Mouse (Mus musculus): ENCODE measurements at regions not wholly inside any gene's neighbourhood (a gene's known extent, or its start where the extent isn't known, plus 50 kb on each side); places are given as distances from the start of the nearest gene placed in this dataset.

- no peaks in the 10 kb centered on the region for H3K27me3 ChIP-seq
- no peak for DNase-seq (ENCODE audit: low read depth, low spot score)
- in situ Hi-C loops (cut with MboI; ENCODE audit: low pct_unique_long_range_greater_than_20kb), result no loop called here
- ChIA-PET POLR2A (no interaction called here), CTCF (no interaction called here)
- TF ChIP-seq CTCF (IDR thresholded peaks at IDR 0.05), result no peak
- no peak for ATAC-seq
Measured at GRCm38 (mm10) chr10:39316533-39316932, 52.1 kb upstream of the Fyn start.

DNA sequence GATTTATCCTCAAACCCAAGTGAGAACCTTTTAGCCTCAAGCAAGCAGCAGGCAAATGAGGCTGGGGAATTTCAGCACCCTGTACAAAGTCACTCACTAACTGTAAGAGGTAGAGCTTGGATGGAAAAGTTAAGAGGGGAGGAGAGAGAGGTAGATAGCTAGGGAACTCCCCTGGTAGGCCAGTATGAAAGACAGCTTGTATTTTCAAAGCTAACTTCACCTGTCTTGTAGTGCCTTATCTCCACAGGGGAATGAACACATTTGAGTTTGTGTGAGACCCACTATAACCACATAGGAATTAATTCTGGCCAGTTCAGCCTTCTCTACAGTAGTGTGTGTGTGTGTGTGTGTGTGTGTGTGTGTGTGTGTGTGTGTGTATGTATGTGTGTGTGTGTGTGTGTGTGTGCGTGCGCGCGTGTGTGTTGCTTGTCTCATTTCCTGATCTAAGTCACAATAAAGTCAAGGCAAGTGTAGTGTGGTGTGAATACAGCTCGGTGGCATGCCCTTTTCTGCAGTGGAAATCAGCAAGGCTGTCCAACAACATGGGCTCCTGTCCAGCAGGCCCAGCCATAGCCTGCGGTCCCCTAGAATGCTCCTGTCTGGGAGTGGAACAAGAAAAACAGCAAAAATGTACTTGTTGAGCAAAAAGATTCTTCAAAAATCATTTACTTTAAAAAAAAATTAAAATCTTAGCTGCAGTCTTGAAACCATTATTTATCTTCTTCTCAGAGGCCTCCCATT, 53.1 kb upstream of the Fyn start:
- H3K27me3 ChIP-seq, result no peaks in the 10 kb centered on the region
- no peak for TF ChIP-seq CTCF (IDR thresholded peaks at IDR 0.05)
- in situ Hi-C loops (cut with MboI; ENCODE audit: low pct_unique_long_range_greater_than_20kb), result no loop called here
- no peak for DNase-seq (ENCODE audit: low read depth, low spot score)
- ATAC-seq, result no peak
- POLR2A ChIA-PET, result no interaction called here
- CTCF ChIA-PET, result no interaction called here

DNA sequence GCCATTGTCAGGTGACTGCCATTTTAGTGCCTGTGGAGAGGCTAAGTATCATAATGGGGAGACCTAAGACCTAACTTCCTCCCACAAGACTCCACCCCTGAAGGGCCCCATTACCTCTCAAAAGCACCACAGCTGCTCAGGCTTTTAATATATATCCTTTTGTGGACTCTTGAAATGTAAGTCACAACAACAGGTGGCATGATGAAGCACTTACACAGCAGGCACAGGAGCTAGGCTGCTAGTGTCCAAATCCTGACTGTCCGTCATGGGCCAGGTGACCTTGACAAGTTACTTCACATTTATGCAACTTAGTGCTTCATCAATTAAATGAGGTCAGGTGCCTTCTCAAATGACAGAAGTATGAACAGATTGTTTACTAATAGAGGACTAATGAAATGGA, 57.2 kb upstream of the Fyn start:
- in situ Hi-C loops (cut with MboI; ENCODE audit: low pct_unique_long_range_greater_than_20kb), result no loop called here
- ChIA-PET CTCF (no interaction called here), POLR2A (no interaction called here)
- DNase-seq (ENCODE audit: low read depth, low spot score) (no peak), ATAC-seq (no peak)
- H3K27me3 ChIP-seq, result no peaks in the 10 kb centered on the region
- TF ChIP-seq CTCF (IDR thresholded peaks at IDR 0.05), result no peak

DNA sequence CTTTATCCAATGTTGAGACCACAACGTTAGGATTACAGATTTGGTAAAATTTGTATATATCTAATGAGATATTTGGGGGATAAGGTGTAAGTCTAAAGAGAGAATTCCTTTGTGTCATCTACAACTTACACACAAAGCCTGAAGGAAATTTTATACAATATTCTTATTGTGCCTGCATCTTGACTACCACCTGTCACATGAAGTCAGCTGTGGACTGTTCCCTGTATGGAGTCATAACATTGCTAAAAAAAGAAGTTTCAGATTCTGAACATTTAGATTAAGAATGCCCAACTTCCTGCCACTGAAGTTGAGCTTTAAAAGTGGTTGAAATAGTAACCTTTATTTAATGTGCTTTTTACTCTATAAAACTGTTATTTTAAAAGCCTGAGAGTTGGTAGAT, 60.1 kb upstream of the Fyn start:
- DNase-seq (ENCODE audit: low read depth, low spot score) (no peak), ATAC-seq (no peak)
- no peaks in the 10 kb centered on the region for H3K27me3 ChIP-seq
- no peak for TF ChIP-seq CTCF (IDR thresholded peaks at IDR 0.05)
- ChIA-PET POLR2A (no interaction called here), CTCF (no interaction called here)
- in situ Hi-C loops (cut with MboI; ENCODE audit: low pct_unique_long_range_greater_than_20kb), result no loop called here

DNA sequence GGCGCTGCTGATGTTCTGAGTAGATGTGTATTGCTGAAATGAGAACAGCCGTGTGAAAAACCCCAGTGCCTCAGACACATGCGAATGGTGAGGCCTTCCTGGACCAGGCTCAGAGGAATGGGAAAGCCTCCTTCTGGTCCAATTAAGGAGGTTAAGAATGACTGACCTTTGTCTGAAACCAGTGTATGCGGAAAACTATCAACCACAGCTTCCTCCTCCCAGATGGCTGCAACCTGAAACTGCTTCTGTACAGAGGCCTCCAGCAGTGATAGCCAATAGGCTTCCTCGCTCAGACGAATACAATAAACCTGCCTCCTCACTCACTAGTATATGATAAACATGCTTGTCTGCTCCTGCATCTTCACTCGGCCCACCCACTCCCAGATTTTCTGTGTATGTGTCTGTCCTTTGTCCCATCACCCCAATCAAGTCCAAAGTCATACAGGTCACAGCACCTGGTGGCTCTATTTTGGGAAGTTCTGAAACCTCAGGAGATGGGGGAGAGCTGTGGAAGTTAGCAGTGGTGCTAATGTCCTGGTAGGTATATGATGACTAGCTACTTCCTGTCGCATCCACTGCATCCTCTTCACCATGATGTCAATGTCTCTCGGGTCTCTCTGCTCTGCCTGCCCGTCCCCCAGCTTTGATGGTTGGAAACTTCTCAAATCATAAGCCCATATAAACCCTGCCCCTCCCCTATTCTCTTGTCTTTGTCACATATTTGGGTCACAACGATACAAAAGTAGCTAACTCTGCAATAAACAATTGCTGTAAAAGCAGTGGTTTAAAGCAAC, 75.8 kb upstream of the Fyn start:
- DNase-seq (ENCODE audit: low read depth, low spot score), result no peak

DNA sequence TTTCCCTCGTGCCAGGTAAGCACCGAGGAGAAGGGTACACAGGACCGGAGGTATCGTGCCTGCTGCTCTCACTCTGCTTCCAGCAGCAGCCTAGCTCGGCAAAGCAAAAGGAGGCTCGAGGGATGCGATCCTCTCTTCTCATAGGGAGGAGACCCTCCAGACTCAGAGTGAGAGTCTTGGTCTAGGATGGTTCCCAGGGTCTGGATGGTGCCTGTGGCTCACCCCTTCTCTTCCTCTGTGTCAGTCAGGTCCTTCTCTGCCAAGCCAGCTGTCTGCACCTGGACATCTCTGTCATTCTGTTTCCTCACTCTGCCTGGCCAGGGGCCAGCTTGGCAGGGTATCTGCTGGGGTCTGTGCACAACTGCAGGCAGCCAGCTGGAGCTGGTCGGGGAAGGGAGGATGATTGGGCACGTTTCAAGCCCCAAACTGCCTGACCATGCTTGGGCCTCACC, 76.9 kb upstream of the Fyn start:
- POLR2A ChIA-PET, result no interaction called here
- no peak for TF ChIP-seq CTCF (IDR thresholded peaks at IDR 0.05)
- CTCF ChIA-PET, result no interaction called here
- no peaks in the 10 kb centered on the region for H3K27me3 ChIP-seq
- DNase-seq (ENCODE audit: low read depth, low spot score), result no peak
- no peak for ATAC-seq
- in situ Hi-C loops (cut with MboI; ENCODE audit: low pct_unique_long_range_greater_than_20kb), result no loop called here

More for the DNA sequence above, 75.8 kb upstream of the Fyn start:
- ATAC-seq, result no peak
- in situ Hi-C loops (cut with MboI; ENCODE audit: low pct_unique_long_range_greater_than_20kb), result no loop called here
- TF ChIP-seq CTCF (IDR thresholded peaks at IDR 0.05), result no peak
- no peaks in the 10 kb centered on the region for H3K27me3 ChIP-seq
- ChIA-PET CTCF (interaction anchor here (1.4 kb wide), 1 partner anchor 33 kb away, joined by 3 read pairs; no protein-coding TSS in a partner anchor), POLR2A (no interaction called here)

GRCm38 (mm10) chr10:39291134-39291746, 77.4 kb upstream of the Fyn start:
- ATAC-seq (no peak), DNase-seq (ENCODE audit: low read depth, low spot score) (no peak)
- in situ Hi-C loops (cut with MboI; ENCODE audit: low pct_unique_long_range_greater_than_20kb), result no loop called here
- CTCF ChIA-PET, result no interaction called here
- POLR2A ChIA-PET, result no interaction called here
- TF ChIP-seq CTCF (IDR thresholded peaks at IDR 0.05), result no peak
- H3K27me3 ChIP-seq, result no peaks in the 10 kb centered on the region

DNA sequence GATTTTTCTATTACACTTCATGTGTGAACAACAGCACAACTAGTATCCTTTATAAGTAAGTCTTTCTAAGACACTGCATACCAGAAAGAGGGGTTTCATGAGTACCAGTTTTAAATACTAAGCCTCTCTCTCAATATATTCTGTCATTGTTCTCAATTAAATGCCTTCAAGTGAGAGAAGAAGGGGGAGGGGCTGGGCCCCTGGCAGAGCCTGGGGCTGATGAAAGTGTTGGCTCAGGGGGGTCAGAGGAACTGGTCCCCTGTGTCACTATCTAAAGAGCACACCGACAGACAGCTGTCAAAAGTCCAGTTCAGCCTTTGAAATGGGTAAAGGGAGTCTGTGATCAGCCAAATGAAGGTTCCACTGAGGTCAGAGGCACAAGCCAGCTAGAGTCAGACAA, 78.4 kb upstream of the Fyn start:
- H3K27me3 ChIP-seq, result no peaks in the 10 kb centered on the region
- DNase-seq (ENCODE audit: low read depth, low spot score) (no peak), ATAC-seq (no peak)
- no peak for TF ChIP-seq CTCF (IDR thresholded peaks at IDR 0.05)
- ChIA-PET CTCF (no interaction called here), POLR2A (interaction anchor here (0.6 kb wide), 1 partner anchor 1283 kb away, joined by 5 read pairs; no protein-coding TSS in a partner anchor)
- in situ Hi-C loops (cut with MboI; ENCODE audit: low pct_unique_long_range_greater_than_20kb), result no loop called here

GRCm38 (mm10) chr10:39280366-39281000, 88.2 kb upstream of the Fyn start:
- TF ChIP-seq CTCF (IDR thresholded peaks at IDR 0.05), result no peak
- ChIA-PET POLR2A (no interaction called here), CTCF (no interaction called here)
- DNase-seq (ENCODE audit: low read depth, low spot score), result no peak
- ATAC-seq, result no peak
- H3K27me3 ChIP-seq, result no peaks in the 10 kb centered on the region
- in situ Hi-C loops (cut with MboI; ENCODE audit: low pct_unique_long_range_greater_than_20kb), result no loop called here

GRCm38 (mm10) chr10:39274202-39274601, 94.5 kb upstream of the Fyn start:
- no peak for TF ChIP-seq CTCF (IDR thresholded peaks at IDR 0.05)
- ATAC-seq (no peak), DNase-seq (ENCODE audit: low read depth, low spot score) (no peak)
- POLR2A ChIA-PET, result interaction anchor here (0.7 kb wide), 1 partner anchor 210 kb away, joined by 3 read pairs; no protein-coding TSS in a partner anchor
- CTCF ChIA-PET, result interaction anchor here (0.6 kb wide), 1 partner anchor 13 kb away, joined by 3 read pairs; no protein-coding TSS in a partner anchor
- H3K27me3 ChIP-seq, result no peaks in the 10 kb centered on the region
- in situ Hi-C loops (cut with MboI; ENCODE audit: low pct_unique_long_range_greater_than_20kb), result no loop called here

- no peaks in the 10 kb centered on the region for H3K27me3 ChIP-seq
- ChIA-PET CTCF (no interaction called here), POLR2A (no interaction called here)
- DNase-seq (ENCODE audit: low read depth, low spot score) (no peak), ATAC-seq (no peak)
- in situ Hi-C loops (cut with MboI; ENCODE audit: low pct_unique_long_range_greater_than_20kb), result no loop called here
- TF ChIP-seq CTCF (IDR thresholded peaks at IDR 0.05), result no peak
Measured at GRCm38 (mm10) chr10:39273426-39273825, 95.2 kb upstream of the Fyn start.

Data from Patski (cell line).